Mouse (Mus musculus): ENCODE data around the gene Gm7029. TPM values are rescaled to one million over a fixed set of nuclear protein-coding genes. Genes with fewer than 3 reads are reported as not detected.

The Gm7029 gene
- polyA plus RNA-seq, 1 experiment from 2014 or later, result not detected

DNA sequence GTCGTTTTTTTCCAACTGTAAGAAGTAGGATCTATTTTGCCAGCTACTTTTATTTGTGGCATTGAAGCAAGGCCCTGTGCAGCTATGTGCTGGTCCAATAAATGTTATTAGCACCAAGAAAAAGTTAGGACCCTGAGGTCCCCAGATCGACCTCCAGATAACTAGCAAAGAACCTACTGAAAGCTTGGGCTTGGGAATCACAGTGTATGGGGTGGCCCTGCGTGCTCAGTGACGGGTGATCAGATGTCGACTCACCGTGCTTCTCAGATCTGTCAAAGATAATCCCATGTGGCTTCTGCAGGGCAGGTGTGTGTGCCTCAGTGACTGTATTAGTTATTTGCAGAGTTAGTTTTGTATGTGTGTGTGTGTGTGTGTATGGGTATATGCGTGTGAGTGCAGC, 47.7 kb downstream of the Gm7029 start:
- Histone ChIP-seq H3K27ac (ENCODE audit: low read depth, low read length) (no peak overlapping the region), H3K9me3 (replicated peaks; ENCODE audit: control insufficient read depth, low read length) (no peaks in the 10 kb centered on the region), H3K9ac (ENCODE audit: low read length) (no peak overlapping the region), H3K4me1 (ENCODE audit: control insufficient read depth, insufficient read depth, low read length) (peaks cover 24% of the 10 kb centered on the region), H3K4me2 (ENCODE audit: low read length) (no peak overlapping the region), H3K36me3 (ENCODE audit: control insufficient read depth, insufficient read depth, low read length) (peaks cover 5% of the 10 kb centered on the region; the same call in 1 of the 2 replicates), H3K4me3 (ENCODE audit: low read depth, low read length) (no peak overlapping the region), H3K27me3 (replicated peaks; ENCODE audit: control insufficient read depth, insufficient read depth, low read length) (no peaks in the 10 kb centered on the region)
- 86% methylated on average over 7 of the region's 7 CpGs for WGBS
- ATAC-seq (no peak), DNase-seq (ENCODE audit: low spot score) (no peak)

Small RNA genes within 50 kb of the gene (microRNA-seq; reads per million reads assigned to microRNA genes)
- gene Gm27740, result not detected

Other genes with a start within 250 kb of the Gm7029 start
- gene Zfp414, start 244.7 kb upstream of the Gm7029 start, polyA plus RNA-seq (2014; fragmentation: Nextera tagmentation; extraction: Ambion mirVana), result 93.0 and 97.9 TPM in 2 replicates
- 0.21 and 0.36 TPM in 2 replicates for gene Pram1, start 235.8 kb upstream of the Gm7029 start, polyA plus RNA-seq (2014; fragmentation: Nextera tagmentation; extraction: Ambion mirVana)
- gene Hnrnpm, start 187.0 kb upstream of the Gm7029 start, polyA plus RNA-seq (2014; fragmentation: Nextera tagmentation; extraction: Ambion mirVana), result 242 and 246 TPM in 2 replicates
- gene March2, start 155.2 kb upstream of the Gm7029 start, polyA plus RNA-seq (2014; fragmentation: Nextera tagmentation; extraction: Ambion mirVana), result 63.9 TPM in 2 replicates
- gene Rab11b, start 113.3 kb upstream of the Gm7029 start, polyA plus RNA-seq (2014; fragmentation: Nextera tagmentation; extraction: Ambion mirVana), result 340 and 341 TPM in 2 replicates
- 15.2 and 15.8 TPM in 2 replicates for gene Angptl4, start 92.0 kb upstream of the Gm7029 start, polyA plus RNA-seq (2014; fragmentation: Nextera tagmentation; extraction: Ambion mirVana)
- 35.6 and 37.2 TPM in 2 replicates for gene Kank3, start 63.3 kb upstream of the Gm7029 start, polyA plus RNA-seq (2014; fragmentation: Nextera tagmentation; extraction: Ambion mirVana)
- gene Rps28, start 49.3 kb upstream of the Gm7029 start, polyA plus RNA-seq (2014; fragmentation: Nextera tagmentation; extraction: Ambion mirVana), result 624 and 885 TPM in 2 replicates
- gene Ndufa7, start 49.3 kb upstream of the Gm7029 start, polyA plus RNA-seq (2014; fragmentation: Nextera tagmentation; extraction: Ambion mirVana), result 461 and 608 TPM in 2 replicates
- 66.8 and 86.0 TPM in 2 replicates for gene Cd320, start 30.7 kb upstream of the Gm7029 start, polyA plus RNA-seq (2014; fragmentation: Nextera tagmentation; extraction: Ambion mirVana)
- 3.8 and 4.6 TPM in 2 replicates for gene Kifc1, start 16.8 kb downstream of the Gm7029 start, polyA plus RNA-seq (2014; fragmentation: Nextera tagmentation; extraction: Ambion mirVana)
- gene Platr17, start 31.3 kb downstream of the Gm7029 start, polyA plus RNA-seq (2014; fragmentation: Nextera tagmentation; extraction: Ambion mirVana), result 0.28 TPM in 1 of 2 replicates, not detected in the other
- 43.3 and 48.0 TPM in 2 replicates for gene Daxx, start 35.6 kb downstream of the Gm7029 start, polyA plus RNA-seq (2014; fragmentation: Nextera tagmentation; extraction: Ambion mirVana)
- gene Tapbp, start 42.1 kb downstream of the Gm7029 start, polyA plus RNA-seq (2014; fragmentation: Nextera tagmentation; extraction: Ambion mirVana), result 14.1 and 17.7 TPM in 2 replicates
- gene Zbtb22, start 42.1 kb downstream of the Gm7029 start, polyA plus RNA-seq (2014; fragmentation: Nextera tagmentation; extraction: Ambion mirVana), result 12.3 and 12.6 TPM in 2 replicates
- 27.2 and 36.0 TPM in 2 replicates for gene Rgl2, start 55.7 kb downstream of the Gm7029 start, polyA plus RNA-seq (2014; fragmentation: Nextera tagmentation; extraction: Ambion mirVana)
- gene Pfdn6, start 66.5 kb downstream of the Gm7029 start, polyA plus RNA-seq (2014; fragmentation: Nextera tagmentation; extraction: Ambion mirVana), result 185 and 192 TPM in 2 replicates
- 10.5 and 14.6 TPM in 2 replicates for gene Wdr46, start 66.8 kb downstream of the Gm7029 start, polyA plus RNA-seq (2014; fragmentation: Nextera tagmentation; extraction: Ambion mirVana)
- 6.0 and 6.7 TPM in 2 replicates for gene B3galt4, start 77.7 kb downstream of the Gm7029 start, polyA plus RNA-seq (2014; fragmentation: Nextera tagmentation; extraction: Ambion mirVana)
- gene Vps52, start 82.0 kb downstream of the Gm7029 start, polyA plus RNA-seq (2014; fragmentation: Nextera tagmentation; extraction: Ambion mirVana), result 41.6 and 50.4 TPM in 2 replicates
- 1,022 and 1,419 TPM in 2 replicates for gene Rps18, start 82.2 kb downstream of the Gm7029 start, polyA plus RNA-seq (2014; fragmentation: Nextera tagmentation; extraction: Ambion mirVana)
- 11.6 and 14.2 TPM in 2 replicates for gene H2-K1, start 126.5 kb downstream of the Gm7029 start, polyA plus RNA-seq (2014; fragmentation: Nextera tagmentation; extraction: Ambion mirVana)
- gene Ring1, start 150.8 kb downstream of the Gm7029 start, polyA plus RNA-seq (2014; fragmentation: Nextera tagmentation; extraction: Ambion mirVana), result 6.7 and 7.4 TPM in 2 replicates
- gene H2-Ke6, start 154.2 kb downstream of the Gm7029 start, polyA plus RNA-seq (2014; fragmentation: Nextera tagmentation; extraction: Ambion mirVana), result 60.2 and 75.4 TPM in 2 replicates
- 78.3 and 84.1 TPM in 2 replicates for gene Slc39a7, start 157.8 kb downstream of the Gm7029 start, polyA plus RNA-seq (2014; fragmentation: Nextera tagmentation; extraction: Ambion mirVana)
- gene Rxrb, start 158.0 kb downstream of the Gm7029 start, polyA plus RNA-seq (2014; fragmentation: Nextera tagmentation; extraction: Ambion mirVana), result 21.4 and 27.7 TPM in 2 replicates
- 0.95 and 1.6 TPM in 2 replicates for gene Col11a2, start 165.6 kb downstream of the Gm7029 start, polyA plus RNA-seq (2014; fragmentation: Nextera tagmentation; extraction: Ambion mirVana)
- gene H2-Oa, start 218.5 kb downstream of the Gm7029 start, polyA plus RNA-seq (2014; fragmentation: Nextera tagmentation; extraction: Ambion mirVana), result 0.22 TPM in 1 of 2 replicates, not detected in the other
- gene H2-DMa, start 245.7 kb downstream of the Gm7029 start, polyA plus RNA-seq (2014; fragmentation: Nextera tagmentation; extraction: Ambion mirVana), result 11.0 and 11.6 TPM in 2 replicates
- 118 and 137 TPM in 2 replicates for gene Brd2, start 248.8 kb downstream of the Gm7029 start, polyA plus RNA-seq (2014; fragmentation: Nextera tagmentation; extraction: Ambion mirVana)

All from forebrain, embryonic 14.5 days (tissue).